Mouse (Mus musculus): Measurements from ENCODE around the gene Syap1.

DNA sequence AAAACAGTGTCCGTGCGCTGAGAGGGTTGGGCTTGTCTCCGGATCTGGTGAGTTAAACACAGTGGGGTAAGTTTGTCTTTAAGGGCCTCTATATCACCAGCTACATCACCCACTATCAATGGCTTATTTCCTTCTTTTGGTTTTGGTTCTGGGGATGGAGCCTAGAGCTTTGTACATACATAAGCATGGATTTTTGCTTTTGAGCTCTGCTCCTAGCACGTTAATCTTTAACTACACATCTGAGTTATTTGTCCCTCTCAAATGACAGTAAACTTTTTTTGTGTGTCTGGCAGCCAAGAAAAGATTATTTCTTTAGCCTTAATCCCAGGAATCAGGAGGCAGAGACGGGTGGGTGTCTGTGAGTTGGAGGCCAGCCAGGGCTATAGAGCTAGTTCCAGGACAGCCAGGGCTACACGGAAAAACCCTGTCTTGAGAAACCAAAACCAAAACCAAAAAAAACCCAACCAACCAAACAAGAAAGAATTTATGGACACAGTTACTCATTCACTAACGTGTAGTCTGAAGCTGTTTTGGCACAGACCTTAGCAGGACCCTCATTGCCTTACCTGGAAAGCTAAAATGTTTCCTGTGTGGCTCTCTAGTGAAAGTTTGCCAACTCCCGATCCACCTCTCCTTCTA is 33.4 kb upstream of the Syap1 start:
- TF ChIP-seq CTCF (IDR thresholded peaks at IDR 0.05) (no peak), EP300 (IDR thresholded peaks at IDR 0.05) (no peak)

All from lung, postnatal 0 days (tissue).